Mouse (Mus musculus): ENCODE data around the gene Gcc2. TPM values are rescaled to one million over a fixed set of nuclear protein-coding genes. Genes with fewer than 3 reads are reported as not detected.

Gene Gcc2
- total and polyA plus RNA-seq, 3 experiments, result 15.4 to 19.6 (median 19.5) TPM

DNA sequence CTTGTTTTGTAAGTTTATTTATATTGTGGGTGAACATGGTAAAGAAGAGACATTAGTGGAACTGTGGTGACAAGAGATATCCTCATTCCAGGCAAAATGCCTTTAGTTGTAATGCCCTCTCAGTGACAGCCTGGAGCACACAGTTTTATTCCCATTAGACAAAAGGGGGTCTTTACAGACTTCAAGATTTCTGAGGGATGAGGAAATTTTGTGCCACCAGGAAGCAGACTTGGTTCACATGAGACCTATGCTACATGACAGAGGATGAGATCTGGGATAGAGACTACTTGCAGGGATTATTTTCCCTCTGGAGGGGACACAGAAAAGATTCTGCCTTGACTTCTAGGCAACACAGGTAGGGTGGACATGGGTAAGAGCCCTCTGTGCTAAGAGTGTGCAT is 40.8 kb upstream of the Gcc2 start:
- no peak overlapping the region for H3K4me3 ChIP-seq (replicated peaks in 1 of 3; ENCODE audit: low read depth in 2 of 3, low read length in 2 of 3, poor library complexity in 1 of 3)
- no peaks in the 10 kb centered on the region for H3K4me1 ChIP-seq (ENCODE audit: control insufficient read depth in 1 of 2, insufficient read depth in 2 of 2)
- TF ChIP-seq JUND (conservative IDR thresholded peaks at IDR 0.05; ENCODE audit: low read depth, low read length) (no peak), ELF1 (IDR thresholded peaks at IDR 0.05; ENCODE audit: low read depth, low read length) (no peak), ZNF384 (IDR thresholded peaks at IDR 0.05; ENCODE audit: low read depth, low read length) (no peak), USF1 (IDR thresholded peaks at IDR 0.05; ENCODE audit: low read depth, low read length) (no peak)
- no peak overlapping the region for H3K27ac ChIP-seq (ENCODE audit: insufficient read depth, low read depth)
- dilution Hi-C loops (cut with MboI; ENCODE audit: extremely low pct_ligation_motif_present, extremely low pct_unique_long_range_greater_than_20kb, low sequenced_read_pairs), result no loop called here
- no peak for DNase-seq (ENCODE audit: extremely low read depth)
- no peaks in the 10 kb centered on the region for H3K36me3 ChIP-seq (replicated peaks in 1 of 2; ENCODE audit: control insufficient read depth in 1 of 2, insufficient read depth in 1 of 2, low read length in 1 of 2)
- no peaks in the 10 kb centered on the region for H3K79me2 ChIP-seq (replicated peaks; ENCODE audit: control insufficient read depth, extremely low read depth, insufficient read depth, poor library complexity, severe bottlenecking)
- no peak overlapping the region for H3K9ac ChIP-seq (ENCODE audit: insufficient read depth, low read depth)
- peaks cover 90% of the 10 kb centered on the region for H3K27me3 ChIP-seq (replicated peaks)
- H3K9me3 ChIP-seq (replicated peaks; ENCODE audit: low read length), result no peaks in the 10 kb centered on the region
- in situ Hi-C loops (cut with MboI; ENCODE audit: low pct_ligation_motif_present, low pct_unique_long_range_greater_than_20kb, low sequenced_read_pairs), result no loop called here
- no peak overlapping the region for H3K4me2 ChIP-seq (ENCODE audit: insufficient read depth, low read depth, poor library complexity, severe bottlenecking)

DNA sequence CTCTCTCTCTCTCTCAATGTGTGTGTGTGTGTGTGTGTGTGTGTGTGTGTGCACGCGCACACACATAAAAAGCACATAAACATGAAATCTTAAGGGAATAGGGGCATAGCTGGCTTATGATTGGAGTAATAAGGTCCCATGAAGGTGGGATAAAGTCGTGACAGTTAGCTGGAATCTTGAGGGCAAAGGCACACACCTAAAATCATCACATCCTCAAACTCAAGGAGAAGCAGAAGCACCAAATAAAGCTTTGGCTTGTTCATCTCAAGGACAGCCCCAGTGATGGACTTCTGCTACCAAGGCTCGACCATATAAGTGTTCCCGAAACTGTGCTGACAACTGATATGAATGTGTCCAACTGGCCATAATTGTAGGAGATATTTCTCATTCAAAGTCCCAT is 40.4 kb upstream of the Gcc2 start:
- H3K27me3 ChIP-seq (replicated peaks), result peaks cover 88% of the 10 kb centered on the region
- DNase-seq (ENCODE audit: extremely low read depth), result no peak
- no peak overlapping the region for H3K9ac ChIP-seq (ENCODE audit: insufficient read depth, low read depth)
- no peak overlapping the region for H3K27ac ChIP-seq (ENCODE audit: insufficient read depth, low read depth)
- dilution Hi-C loops (cut with MboI; ENCODE audit: extremely low pct_ligation_motif_present, extremely low pct_unique_long_range_greater_than_20kb, low sequenced_read_pairs), result no loop called here
- no peaks in the 10 kb centered on the region for H3K36me3 ChIP-seq (replicated peaks in 1 of 2; ENCODE audit: control insufficient read depth in 1 of 2, insufficient read depth in 1 of 2, low read length in 1 of 2)
- no peaks in the 10 kb centered on the region for H3K4me1 ChIP-seq (ENCODE audit: control insufficient read depth in 1 of 2, insufficient read depth in 2 of 2)
- in situ Hi-C loops (cut with MboI; ENCODE audit: low pct_ligation_motif_present, low pct_unique_long_range_greater_than_20kb, low sequenced_read_pairs), result no loop called here
- no peaks in the 10 kb centered on the region for H3K9me3 ChIP-seq (replicated peaks; ENCODE audit: low read length)
- H3K4me3 ChIP-seq (replicated peaks in 1 of 3; ENCODE audit: low read depth in 2 of 3, low read length in 2 of 3, poor library complexity in 1 of 3), result no peak overlapping the region
- TF ChIP-seq JUN (IDR thresholded peaks at IDR 0.05; ENCODE audit: insufficient read depth, low read depth, low read length), result no peak
- no peak for TF ChIP-seq USF2 (conservative IDR thresholded peaks at IDR 0.05; ENCODE audit: low read depth, low read length)
- no peaks in the 10 kb centered on the region for H3K79me2 ChIP-seq (replicated peaks; ENCODE audit: control insufficient read depth, extremely low read depth, insufficient read depth, poor library complexity, severe bottlenecking)
- no peak overlapping the region for H3K4me2 ChIP-seq (ENCODE audit: insufficient read depth, low read depth, poor library complexity, severe bottlenecking)

DNA sequence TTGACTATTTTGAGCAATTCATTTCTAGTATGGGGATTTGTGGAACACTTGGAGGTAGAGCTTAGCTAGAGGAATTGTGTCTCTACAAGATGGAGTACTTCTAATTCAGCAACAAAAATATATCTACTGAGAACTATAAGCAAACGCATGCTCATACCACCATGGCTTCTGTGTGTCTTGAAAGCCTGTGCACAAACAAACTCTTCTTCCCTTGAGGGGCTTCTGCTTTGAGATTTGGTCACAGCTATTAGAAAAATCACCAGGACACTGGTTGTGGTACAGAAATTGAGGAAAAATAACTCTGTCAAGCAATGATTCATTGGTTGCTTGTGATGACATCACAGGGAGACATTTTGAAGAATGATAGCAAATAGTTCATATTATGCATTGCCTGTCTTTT is 39.9 kb upstream of the Gcc2 start:
- dilution Hi-C loops (cut with MboI; ENCODE audit: extremely low pct_ligation_motif_present, extremely low pct_unique_long_range_greater_than_20kb, low sequenced_read_pairs), result no loop called here
- no peak for DNase-seq (ENCODE audit: extremely low read depth)
- Histone ChIP-seq H3K36me3 (replicated peaks in 1 of 2; ENCODE audit: control insufficient read depth in 1 of 2, insufficient read depth in 1 of 2, low read length in 1 of 2) (no peaks in the 10 kb centered on the region), H3K4me2 (ENCODE audit: insufficient read depth, low read depth, poor library complexity, severe bottlenecking) (no peak overlapping the region), H3K79me2 (replicated peaks; ENCODE audit: control insufficient read depth, extremely low read depth, insufficient read depth, poor library complexity, severe bottlenecking) (no peaks in the 10 kb centered on the region), H3K9me3 (replicated peaks; ENCODE audit: low read length) (no peaks in the 10 kb centered on the region), H3K4me1 (ENCODE audit: control insufficient read depth in 1 of 2, insufficient read depth in 2 of 2) (no peaks in the 10 kb centered on the region), H3K4me3 (replicated peaks in 1 of 3; ENCODE audit: low read depth in 2 of 3, low read length in 2 of 3, poor library complexity in 1 of 3) (no peak overlapping the region), H3K9ac (ENCODE audit: insufficient read depth, low read depth) (no peak overlapping the region), H3K27me3 (replicated peaks) (peaks cover 84% of the 10 kb centered on the region), H3K27ac (ENCODE audit: insufficient read depth, low read depth) (no peak overlapping the region)
- in situ Hi-C loops (cut with MboI; ENCODE audit: low pct_ligation_motif_present, low pct_unique_long_range_greater_than_20kb, low sequenced_read_pairs), result no loop called here
- TF ChIP-seq USF1 (IDR thresholded peaks at IDR 0.05; ENCODE audit: low read depth, low read length) (no peak), POLR2A (IDR thresholded peaks at IDR 0.05; ENCODE audit: low read depth, low read length) (no peak)

DNA sequence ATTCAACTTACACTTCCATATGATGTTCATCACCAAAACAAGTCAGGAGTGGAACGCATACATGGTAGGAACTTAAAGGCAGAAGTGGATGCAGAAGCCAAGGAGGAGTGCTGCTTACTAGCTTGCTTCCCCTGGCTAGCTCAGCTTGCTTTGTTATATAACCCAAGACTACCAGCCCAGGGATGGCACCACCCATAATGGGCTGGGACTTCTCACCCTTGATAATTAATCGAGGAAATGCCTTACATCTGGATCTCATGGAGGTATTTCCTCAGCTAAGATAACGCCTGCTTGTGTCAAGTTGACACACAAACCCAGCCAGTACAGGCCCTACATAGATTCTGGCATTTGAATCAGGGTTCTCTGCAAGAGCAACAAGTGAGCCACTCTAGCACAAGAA is 37.9 kb upstream of the Gcc2 start:
- dilution Hi-C loops (cut with MboI; ENCODE audit: extremely low pct_ligation_motif_present, extremely low pct_unique_long_range_greater_than_20kb, low sequenced_read_pairs) (no loop called here), in situ Hi-C loops (cut with MboI; ENCODE audit: low pct_ligation_motif_present, low pct_unique_long_range_greater_than_20kb, low sequenced_read_pairs) (no loop called here)
- no peaks in the 10 kb centered on the region for H3K79me2 ChIP-seq (replicated peaks; ENCODE audit: control insufficient read depth, extremely low read depth, insufficient read depth, poor library complexity, severe bottlenecking)
- no peaks in the 10 kb centered on the region for H3K4me1 ChIP-seq (ENCODE audit: control insufficient read depth in 1 of 2, insufficient read depth in 2 of 2)
- no peak overlapping the region for H3K4me3 ChIP-seq (replicated peaks in 1 of 3; ENCODE audit: low read depth in 2 of 3, low read length in 2 of 3, poor library complexity in 1 of 3)
- no peaks in the 10 kb centered on the region for H3K36me3 ChIP-seq (replicated peaks in 1 of 2; ENCODE audit: control insufficient read depth in 1 of 2, insufficient read depth in 1 of 2, low read length in 1 of 2)
- H3K9me3 ChIP-seq (replicated peaks; ENCODE audit: low read length), result no peaks in the 10 kb centered on the region
- DNase-seq (ENCODE audit: extremely low read depth), result no peak
- H3K27ac ChIP-seq (ENCODE audit: insufficient read depth, low read depth), result no peak overlapping the region
- H3K9ac ChIP-seq (ENCODE audit: insufficient read depth, low read depth), result no peak overlapping the region
- H3K27me3 ChIP-seq (replicated peaks), result peaks cover 69% of the 10 kb centered on the region
- no peak overlapping the region for H3K4me2 ChIP-seq (ENCODE audit: insufficient read depth, low read depth, poor library complexity, severe bottlenecking)
- TF ChIP-seq USF1 (IDR thresholded peaks at IDR 0.05; ENCODE audit: low read depth, low read length), result no peak
- no peak for TF ChIP-seq NELFE (IDR thresholded peaks at IDR 0.05; ENCODE audit: low read depth, low read length)
- TF ChIP-seq POLR2AphosphoS2 (IDR thresholded peaks at IDR 0.05; ENCODE audit: low read depth, low read length), result no peak
- no peak for TF ChIP-seq ETS1 (conservative IDR thresholded peaks at IDR 0.05; ENCODE audit: low read depth, low read length)
- TF ChIP-seq IRF4 (IDR thresholded peaks at IDR 0.05; ENCODE audit: low read depth, low read length), result no peak
- TF ChIP-seq USF2 (conservative IDR thresholded peaks at IDR 0.05; ENCODE audit: low read depth, low read length), result no peak
- TF ChIP-seq ZKSCAN1 (IDR thresholded peaks at IDR 0.05; ENCODE audit: borderline replicate concordance, low read depth, low read length), result no peak
